Mouse (Mus musculus): ENCODE data around the gene Usp53.

Gene Usp53

GRCm38 (mm10) chr3:122984249-122985182 lies at the start of gene Usp53:
Gene Usp53, minus strand, starts transcription at chr3:122984510.
- peak; percentile 92 for DNase-seq (ENCODE audit: low spot score)

- no peak for DNase-seq (ENCODE audit: low spot score)
Measured at GRCm38 (mm10) chr3:123033804-123034203, 49.5 kb upstream of the Usp53 start.

- DNase-seq (ENCODE audit: low spot score), result no peak
Measured at GRCm38 (mm10) chr3:123025634-123026033, 41.3 kb upstream of the Usp53 start.

- no peak for DNase-seq (ENCODE audit: low spot score)
Measured at GRCm38 (mm10) chr3:123024496-123025234, 40.4 kb upstream of the Usp53 start.

- DNase-seq (ENCODE audit: low spot score), result no peak
Measured at GRCm38 (mm10) chr3:123018792-123019191, 34.5 kb upstream of the Usp53 start.

GRCm38 (mm10) chr3:123013476-123013875 lies 29.2 kb upstream of the Usp53 start:
- DNase-seq (ENCODE audit: low spot score), result no peak

GRCm38 (mm10) chr3:123009417-123009816 lies 25.1 kb upstream of the Usp53 start:
- no peak for DNase-seq (ENCODE audit: low spot score)

GRCm38 (mm10) chr3:123007386-123007785 lies 23.1 kb upstream of the Usp53 start:
- DNase-seq (ENCODE audit: low spot score), result no peak

GRCm38 (mm10) chr3:123001053-123001452 lies 16.7 kb upstream of the Usp53 start:
- no peak for DNase-seq (ENCODE audit: low spot score)

GRCm38 (mm10) chr3:122998511-122998910 lies 14.2 kb upstream of the Usp53 start:
- DNase-seq (ENCODE audit: low spot score), result no peak

GRCm38 (mm10) chr3:122996968-122997367 lies 12.7 kb upstream of the Usp53 start:
- DNase-seq (ENCODE audit: low spot score), result no peak

- no peak for DNase-seq (ENCODE audit: low spot score)
Measured at GRCm38 (mm10) chr3:122986906-122987305, 2.6 kb upstream of the Usp53 start.

GRCm38 (mm10) chr3:122986386-122986785 lies 2.1 kb upstream of the Usp53 start:
- DNase-seq (ENCODE audit: low spot score), result no peak

GRCm38 (mm10) chr3:122985183-122985944 lies 1.1 kb upstream of the Usp53 start:
- DNase-seq (ENCODE audit: low spot score), result no peak

- peak; percentile 44 for DNase-seq (ENCODE audit: low spot score)
Measured at GRCm38 (mm10) chr3:122983849-122984248, 461 bp downstream of the Usp53 start.

- no peak for DNase-seq (ENCODE audit: low spot score)
Measured at GRCm38 (mm10) chr3:122975964-122976363, 8.3 kb downstream of the Usp53 start.

GRCm38 (mm10) chr3:122975363-122975762 lies 8.9 kb downstream of the Usp53 start:
- DNase-seq (ENCODE audit: low spot score), result no peak

GRCm38 (mm10) chr3:122974833-122975232 lies 9.5 kb downstream of the Usp53 start:
- DNase-seq (ENCODE audit: low spot score), result no peak

- no peak for DNase-seq (ENCODE audit: low spot score)
Measured at GRCm38 (mm10) chr3:122972126-122972822, 12.0 kb downstream of the Usp53 start.

- no peak for DNase-seq (ENCODE audit: low spot score)
Measured at GRCm38 (mm10) chr3:122968391-122968790, 15.9 kb downstream of the Usp53 start.

- no peak for DNase-seq (ENCODE audit: low spot score)
Measured at GRCm38 (mm10) chr3:122964301-122964700, 20.0 kb downstream of the Usp53 start.

- DNase-seq (ENCODE audit: low spot score), result no peak
Measured at GRCm38 (mm10) chr3:122950129-122950528, 34.2 kb downstream of the Usp53 start.
